Mouse (Mus musculus): ENCODE measurements around the gene Olfr1115. TPM values are rescaled to one million over a fixed set of nuclear protein-coding genes. Genes with fewer than 3 reads are reported as not detected.

Olfr1115 gene
- not detected for total RNA-seq (2023)

DNA sequence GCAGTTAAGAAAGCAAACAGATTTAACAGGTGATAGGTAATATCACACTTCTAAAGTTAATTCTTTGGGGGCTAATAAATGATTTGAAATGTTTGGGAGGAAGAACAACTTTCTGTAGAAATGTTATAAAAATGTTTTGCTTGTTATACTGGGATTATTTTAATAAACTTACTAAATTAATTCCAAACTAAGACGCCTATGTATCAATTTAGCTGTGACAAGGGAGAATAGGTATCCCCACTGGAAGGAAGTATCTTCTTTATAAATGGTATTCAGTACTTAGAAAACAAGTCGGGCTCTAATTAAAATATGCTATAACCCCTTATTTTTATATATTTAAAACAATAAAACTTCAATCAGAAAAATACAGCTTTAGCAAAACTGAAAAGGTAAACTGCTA lies at the start of gene Olfr1115:
Olfr1115 (plus strand) TSS at position 301 of the 400 bp plus-strand sequence.

DNA sequence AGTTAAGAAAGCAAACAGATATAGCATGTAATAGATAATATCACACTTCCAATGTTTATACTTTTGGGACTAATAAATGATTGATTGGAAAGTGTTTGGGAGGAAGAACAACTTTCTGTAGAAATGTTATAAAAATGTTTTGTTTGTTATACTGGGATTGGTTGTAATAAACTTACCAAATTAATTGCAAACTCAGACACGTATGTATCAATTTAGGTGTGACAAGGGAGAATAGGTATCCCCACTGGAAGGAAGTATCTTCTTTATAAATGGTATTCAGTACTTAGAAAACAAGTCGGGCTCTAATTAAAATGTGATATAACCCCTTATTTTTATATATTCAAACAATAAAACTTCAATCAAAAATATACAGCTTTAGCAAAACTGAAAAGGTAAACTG lies 39.1 kb upstream of the Olfr1115 start, which contains the start of gene Olfr1113:
Olfr1113 (plus strand) TSS at position 301 of the 400 bp plus-strand sequence.

DNA sequence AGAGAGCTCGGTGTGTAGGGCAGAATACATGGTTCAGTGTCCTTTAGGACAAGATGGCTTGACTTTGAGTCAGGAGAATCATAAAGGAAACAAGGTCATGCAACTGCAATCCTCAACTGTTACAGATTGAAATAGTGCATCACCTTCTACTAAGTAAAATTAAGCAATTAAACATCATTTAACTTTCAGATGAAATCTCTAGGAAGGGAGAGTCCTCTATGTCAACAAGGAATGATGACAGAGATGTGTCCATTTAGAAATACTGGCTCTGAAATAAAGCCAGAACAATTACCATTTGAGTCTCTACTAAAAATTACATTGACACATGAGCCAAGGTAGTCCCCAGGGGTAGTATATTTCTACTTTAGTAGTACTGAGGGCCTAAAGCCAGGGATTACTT lies 19.4 kb downstream of the Olfr1115 start, which contains the start of gene Olfr1116:
Olfr1116 (plus strand) TSS at position 301 of the 400 bp plus-strand sequence.

Other genes with a start within 250 kb of the Olfr1115 start
- gene Olfr1102, start 249.6 kb upstream of the Olfr1115 start, total RNA-seq (2023) = not detected
- gene Olfr1104, start 220.9 kb upstream of the Olfr1115 start, total RNA-seq (2023) = not detected
- gene Olfr1105, start 211.5 kb upstream of the Olfr1115 start, total RNA-seq (2023) = not detected
- not detected for gene Olfr1106, start 195.7 kb upstream of the Olfr1115 start, total RNA-seq (2023)
- gene Olfr1107, start 172.2 kb upstream of the Olfr1115 start, total RNA-seq (2023) = not detected
- not detected for gene Olfr1109, start 152.0 kb upstream of the Olfr1115 start, total RNA-seq (2023)
- not detected for gene Olfr259, start 133.4 kb upstream of the Olfr1115 start, total RNA-seq (2023)
- not detected for gene Olfr1110, start 107.7 kb upstream of the Olfr1115 start, total RNA-seq (2023)
- not detected for gene Olfr1111, start 95.4 kb upstream of the Olfr1115 start, total RNA-seq (2023)
- gene Olfr1112, start 60.2 kb upstream of the Olfr1115 start, total RNA-seq (2023) = not detected
- not detected for gene Olfr1113, start 39.0 kb upstream of the Olfr1115 start, total RNA-seq (2023)
- gene Olfr1116, start 19.5 kb downstream of the Olfr1115 start, total RNA-seq (2023) = not detected
- gene Olfr1118, start 59.6 kb downstream of the Olfr1115 start, total RNA-seq (2023) = not detected
- not detected for gene Olfr1120, start 106.8 kb downstream of the Olfr1115 start, total RNA-seq (2023)
- not detected for gene Olfr1121, start 121.9 kb downstream of the Olfr1115 start, total RNA-seq (2023)
- under 1 TPM; 0.15 to 0.18 TPM for gene Olfr1122, start 137.8 kb downstream of the Olfr1115 start, total RNA-seq (2023)
- gene Olfr1123, start 168.6 kb downstream of the Olfr1115 start, total RNA-seq (2023) = not detected
- gene Olfr1124, start 182.3 kb downstream of the Olfr1115 start, total RNA-seq (2023) = not detected
- gene Olfr1126, start 205.9 kb downstream of the Olfr1115 start, total RNA-seq (2023) = not detected
- not detected for gene Pramel7, start 249.1 kb downstream of the Olfr1115 start, total RNA-seq (2023)